Mouse (Mus musculus): ENCODE data around the gene Cpsf6. TPM values are rescaled to one million over a fixed set of nuclear protein-coding genes. Genes with fewer than 3 reads are reported as not detected.

Cpsf6 gene
- polyA plus RNA-seq, 1 experiment from 2014 or later, result 97.9 TPM

DNA sequence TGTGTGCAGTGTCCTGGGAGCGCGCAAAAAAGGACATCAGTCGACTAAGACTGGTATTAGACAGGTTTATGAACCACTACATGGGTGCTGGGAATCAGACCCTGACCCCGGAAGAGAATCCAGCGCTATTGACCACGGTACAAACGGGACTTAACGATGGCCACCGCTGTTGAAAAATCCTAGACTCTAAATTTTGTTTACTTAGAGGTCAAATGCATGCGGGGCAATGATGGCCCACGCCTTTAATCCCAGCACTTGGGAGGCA, 1.6 kb downstream of the Cpsf6 start:
- Histone ChIP-seq H3K4me3 (ENCODE audit: low read depth, low read length) (no peak overlapping the region), H3K9me3 (replicated peaks; ENCODE audit: control insufficient read depth, low read length) (no peaks in the 10 kb centered on the region), H3K36me3 (ENCODE audit: control insufficient read depth, insufficient read depth, low read length) (no peaks in the 10 kb centered on the region), H3K4me2 (no peak overlapping the region), H3K4me1 (ENCODE audit: control insufficient read depth, insufficient read depth, low read length) (no peaks in the 10 kb centered on the region), H3K27ac (ENCODE audit: low read depth, low read length) (no peak overlapping the region), H3K27me3 (ENCODE audit: control insufficient read depth, insufficient read depth, low read length) (no peaks in the 10 kb centered on the region), H3K9ac (ENCODE audit: low read depth, low read length) (no peak overlapping the region)
- no peak for ATAC-seq (replicated peaks; ENCODE audit: insufficient number of reproducible peaks, low FRiP score, low TSS enrichment)
- WGBS (ENCODE audit: insufficient replicate concordance), result 91% methylated on average over 11 of the region's 11 CpGs

- 20% methylated on average over 16 of the region's 16 CpGs for WGBS (ENCODE audit: insufficient replicate concordance)
- no peaks in the 10 kb centered on the region for H3K9me3 ChIP-seq (replicated peaks; ENCODE audit: control insufficient read depth, low read length)
- no peak overlapping the region for H3K27ac ChIP-seq (ENCODE audit: low read depth, low read length)
- no peaks in the 10 kb centered on the region; the same call in 1 of the 2 replicates for H3K4me1 ChIP-seq (ENCODE audit: control insufficient read depth, insufficient read depth, low read length)
- no peaks in the 10 kb centered on the region for H3K27me3 ChIP-seq (ENCODE audit: control insufficient read depth, insufficient read depth, low read length)
- H3K9ac ChIP-seq (ENCODE audit: low read depth, low read length), result peak overlapping the region; percentile 39
- H3K4me3 ChIP-seq (ENCODE audit: low read depth, low read length), result peak overlapping the region; percentile 96
- peak overlapping the region; percentile 62 for H3K4me2 ChIP-seq
- H3K36me3 ChIP-seq (ENCODE audit: control insufficient read depth, insufficient read depth, low read length), result no peaks in the 10 kb centered on the region
- no peak for ATAC-seq (replicated peaks; ENCODE audit: insufficient number of reproducible peaks, low FRiP score, low TSS enrichment)
Measured at GRCm38 (mm10) chr10:117377431-117378290, 2.2 kb downstream of the Cpsf6 start.

DNA sequence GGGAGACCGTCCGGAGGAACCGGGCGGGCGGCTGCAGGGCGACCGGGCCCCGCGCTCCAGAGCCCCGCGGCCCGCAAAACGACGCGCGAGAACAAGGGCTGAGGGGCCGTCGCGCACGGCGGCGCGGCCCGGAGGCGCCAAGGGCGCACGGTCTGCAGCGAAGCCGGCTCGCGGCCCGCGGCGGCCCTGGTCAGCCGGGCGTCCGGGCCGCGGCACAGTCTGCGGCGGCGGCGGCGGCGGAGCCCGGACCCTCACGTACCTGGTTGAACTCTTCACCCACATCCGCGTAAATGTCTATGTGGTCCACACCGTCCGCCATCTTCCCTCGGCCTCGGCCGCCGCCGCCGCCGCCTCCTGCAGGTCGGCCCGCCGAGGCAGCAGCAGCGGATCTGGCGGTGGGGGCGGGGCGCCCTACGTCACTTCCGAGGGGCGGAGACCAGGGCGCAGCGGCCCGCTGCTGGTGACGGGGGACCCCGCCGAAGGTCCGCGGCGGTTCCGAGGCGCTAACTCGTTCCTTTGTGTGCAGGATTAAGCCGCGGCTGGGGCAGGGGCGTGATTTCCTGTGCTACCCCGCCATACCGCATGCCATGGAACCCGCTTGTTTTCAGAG, 3.1 kb downstream of the Cpsf6 start:
- Histone ChIP-seq H3K27ac (ENCODE audit: low read depth, low read length) (peak overlapping the region; percentile 95), H3K4me2 (peak overlapping the region; percentile 62), H3K4me1 (ENCODE audit: control insufficient read depth, insufficient read depth, low read length) (no peaks in the 10 kb centered on the region; the same call in 1 of the 2 replicates), H3K36me3 (ENCODE audit: control insufficient read depth, insufficient read depth, low read length) (no peaks in the 10 kb centered on the region), H3K9ac (ENCODE audit: low read depth, low read length) (peak overlapping the region; percentile 98), H3K9me3 (replicated peaks; ENCODE audit: control insufficient read depth, low read length) (no peaks in the 10 kb centered on the region), H3K4me3 (ENCODE audit: low read depth, low read length) (peak overlapping the region; percentile 96), H3K27me3 (ENCODE audit: control insufficient read depth, insufficient read depth, low read length) (no peaks in the 10 kb centered on the region)
- peak; percentile 96 for ATAC-seq (replicated peaks; ENCODE audit: insufficient number of reproducible peaks, low FRiP score, low TSS enrichment)
- WGBS (ENCODE audit: insufficient replicate concordance), result under 1% methylated on average over 64 of the region's 86 CpGs

DNA sequence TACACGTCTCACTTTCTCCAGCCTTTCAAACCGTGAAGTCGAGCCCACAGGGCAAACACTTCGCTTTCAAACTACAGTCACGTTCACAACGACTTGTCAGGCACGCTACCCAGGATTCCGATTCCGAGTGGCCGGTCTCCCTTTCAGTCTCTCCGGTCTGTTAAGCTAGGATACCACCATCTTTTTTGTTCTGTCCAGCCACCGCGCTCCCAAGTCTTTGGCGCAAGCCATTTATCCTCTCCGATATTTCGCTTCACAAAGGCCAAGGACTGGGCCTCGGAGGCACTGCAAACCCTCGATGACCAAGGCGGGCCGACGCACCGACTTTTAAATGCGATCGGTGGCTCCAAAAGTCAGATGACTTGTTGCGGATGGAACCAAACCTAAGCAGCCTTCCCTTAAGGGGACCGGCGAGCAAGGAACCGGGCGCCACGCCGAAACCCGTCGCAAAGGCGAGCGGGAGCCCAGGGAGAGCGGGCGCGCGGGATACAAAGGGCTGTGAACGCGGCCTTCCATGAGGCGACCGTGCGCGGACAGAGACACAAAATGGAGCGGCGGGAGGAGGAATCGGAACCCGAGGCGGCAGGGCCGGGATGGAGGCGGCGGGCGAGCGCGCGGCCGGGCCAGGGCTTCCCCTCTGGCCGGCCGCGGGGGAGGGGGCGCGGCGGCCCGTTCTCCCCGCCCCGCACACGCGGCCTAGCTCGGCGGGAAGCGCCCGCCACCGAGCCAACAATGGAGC, 3.8 kb downstream of the Cpsf6 start:
- Histone ChIP-seq H3K4me2 (peak overlapping the region; percentile 62), H3K36me3 (ENCODE audit: control insufficient read depth, insufficient read depth, low read length) (no peaks in the 10 kb centered on the region), H3K4me1 (ENCODE audit: control insufficient read depth, insufficient read depth, low read length) (no peaks in the 10 kb centered on the region; the same call in 1 of the 2 replicates), H3K9me3 (replicated peaks; ENCODE audit: control insufficient read depth, low read length) (no peaks in the 10 kb centered on the region), H3K4me3 (ENCODE audit: low read depth, low read length) (peak overlapping the region; percentile 96), H3K27me3 (ENCODE audit: control insufficient read depth, insufficient read depth, low read length) (no peaks in the 10 kb centered on the region), H3K27ac (ENCODE audit: low read depth, low read length) (peak overlapping the region; percentile 95), H3K9ac (ENCODE audit: low read depth, low read length) (peak overlapping the region; percentile 98)
- peak; percentile 72 for ATAC-seq (replicated peaks; ENCODE audit: insufficient number of reproducible peaks, low FRiP score, low TSS enrichment)
- WGBS (ENCODE audit: insufficient replicate concordance), result under 1% methylated on average over 69 of the region's 74 CpGs

DNA sequence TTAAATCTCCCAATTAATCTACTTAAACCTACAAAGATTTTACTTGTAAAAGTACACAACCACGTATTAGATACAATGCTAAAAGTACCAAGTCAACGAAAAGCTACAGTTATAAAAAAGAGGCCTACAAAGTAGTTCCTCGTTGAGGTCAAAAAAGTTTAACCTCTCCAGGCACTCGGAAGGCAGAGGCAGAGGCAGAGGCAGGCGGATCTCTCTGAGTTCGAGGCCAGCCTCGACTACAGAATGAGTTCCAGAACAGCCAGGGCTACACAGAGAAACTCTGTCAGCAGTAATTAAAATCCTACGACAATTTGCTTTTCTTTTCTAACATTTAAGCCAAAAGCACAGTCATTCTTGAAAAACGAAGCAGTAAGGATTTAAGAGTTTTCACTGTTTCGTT, 4.7 kb downstream of the Cpsf6 start:
- ATAC-seq (replicated peaks; ENCODE audit: insufficient number of reproducible peaks, low FRiP score, low TSS enrichment), result no peak
- no peaks in the 10 kb centered on the region for H3K36me3 ChIP-seq (ENCODE audit: control insufficient read depth, insufficient read depth, low read length)
- peak overlapping the region; percentile 98 for H3K9ac ChIP-seq (ENCODE audit: low read depth, low read length)
- H3K4me1 ChIP-seq (ENCODE audit: control insufficient read depth, insufficient read depth, low read length), result no peaks in the 10 kb centered on the region; the same call in 1 of the 2 replicates
- H3K4me2 ChIP-seq, result peak overlapping the region; percentile 62
- H3K9me3 ChIP-seq (replicated peaks; ENCODE audit: control insufficient read depth, low read length), result no peaks in the 10 kb centered on the region
- H3K4me3 ChIP-seq (ENCODE audit: low read depth, low read length), result peak overlapping the region; percentile 96
- no peak overlapping the region for H3K27ac ChIP-seq (ENCODE audit: low read depth, low read length)
- WGBS (ENCODE audit: insufficient replicate concordance), result 20% methylated on average over 10 of the region's 10 CpGs
- no peaks in the 10 kb centered on the region for H3K27me3 ChIP-seq (ENCODE audit: control insufficient read depth, insufficient read depth, low read length)

DNA sequence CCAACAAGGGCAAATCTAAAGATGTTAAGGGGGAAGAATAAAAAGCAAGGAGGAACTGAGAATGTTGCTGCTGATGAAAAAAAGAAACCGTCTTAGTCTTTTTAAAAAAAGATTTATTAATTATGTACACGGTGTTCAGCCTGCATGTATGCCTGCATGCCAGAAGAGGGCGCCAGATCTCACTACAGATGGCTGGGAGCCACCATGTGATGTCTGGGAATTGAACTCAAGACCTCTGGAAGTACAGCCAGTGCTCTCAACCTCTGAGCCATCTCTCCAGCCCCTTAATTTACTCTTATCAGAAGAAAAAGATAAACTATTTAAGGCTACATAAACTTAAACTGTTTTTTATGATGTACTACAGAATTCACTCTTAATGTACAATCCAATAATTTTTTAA, 16.7 kb downstream of the Cpsf6 start:
- no peak for ATAC-seq (replicated peaks; ENCODE audit: insufficient number of reproducible peaks, low FRiP score, low TSS enrichment)
- H3K4me1 ChIP-seq (ENCODE audit: control insufficient read depth, insufficient read depth, low read length), result no peaks in the 10 kb centered on the region
- H3K27me3 ChIP-seq (ENCODE audit: control insufficient read depth, insufficient read depth, low read length), result no peaks in the 10 kb centered on the region
- 57% methylated on average over 3 of the region's 3 CpGs for WGBS (ENCODE audit: insufficient replicate concordance)
- H3K36me3 ChIP-seq (ENCODE audit: control insufficient read depth, insufficient read depth, low read length), result peaks cover 29% of the 10 kb centered on the region
- H3K27ac ChIP-seq (ENCODE audit: low read depth, low read length), result no peak overlapping the region
- no peak overlapping the region for H3K4me3 ChIP-seq (ENCODE audit: low read depth, low read length)
- H3K4me2 ChIP-seq, result no peak overlapping the region
- H3K9me3 ChIP-seq (replicated peaks; ENCODE audit: control insufficient read depth, low read length), result no peaks in the 10 kb centered on the region
- H3K9ac ChIP-seq (ENCODE audit: low read depth, low read length), result no peak overlapping the region

- Histone ChIP-seq H3K9ac (ENCODE audit: low read depth, low read length) (no peak overlapping the region), H3K4me3 (ENCODE audit: low read depth, low read length) (no peak overlapping the region), H3K27ac (ENCODE audit: low read depth, low read length) (no peak overlapping the region), H3K9me3 (replicated peaks; ENCODE audit: control insufficient read depth, low read length) (no peaks in the 10 kb centered on the region), H3K4me1 (ENCODE audit: control insufficient read depth, insufficient read depth, low read length) (no peaks in the 10 kb centered on the region), H3K4me2 (no peak overlapping the region), H3K36me3 (ENCODE audit: control insufficient read depth, insufficient read depth, low read length) (peaks cover 33% of the 10 kb centered on the region), H3K27me3 (ENCODE audit: control insufficient read depth, insufficient read depth, low read length) (no peaks in the 10 kb centered on the region)
- no peak for ATAC-seq (replicated peaks; ENCODE audit: insufficient number of reproducible peaks, low FRiP score, low TSS enrichment)
- 88% methylated on average over 11 of the region's 11 CpGs for WGBS (ENCODE audit: insufficient replicate concordance)
Measured at GRCm38 (mm10) chr10:117358891-117359290, 20.9 kb downstream of the Cpsf6 start.

DNA sequence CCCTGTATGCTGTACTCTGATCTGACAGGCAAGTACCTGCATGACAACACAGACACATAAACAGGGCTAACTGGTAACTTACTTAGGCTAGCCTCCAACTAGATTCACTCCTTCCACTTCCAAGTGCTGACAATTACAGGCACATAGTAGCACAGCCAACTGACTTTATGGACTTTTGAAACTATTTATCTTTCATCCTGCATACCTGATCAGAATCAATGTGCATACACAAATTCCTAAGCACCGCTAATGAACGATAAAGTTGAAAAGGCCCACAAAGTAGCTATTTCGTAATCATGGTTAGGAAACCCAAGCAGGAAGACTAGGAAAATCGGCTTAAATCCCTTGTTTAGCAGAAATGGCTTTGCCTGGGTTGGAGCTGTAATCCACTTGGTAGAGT, 36.8 kb downstream of the Cpsf6 start:
- Histone ChIP-seq H3K4me2 (no peak overlapping the region), H3K9ac (ENCODE audit: low read depth, low read length) (no peak overlapping the region), H3K4me3 (ENCODE audit: low read depth, low read length) (no peak overlapping the region), H3K27ac (ENCODE audit: low read depth, low read length) (no peak overlapping the region), H3K9me3 (replicated peaks; ENCODE audit: control insufficient read depth, low read length) (no peaks in the 10 kb centered on the region), H3K4me1 (ENCODE audit: control insufficient read depth, insufficient read depth, low read length) (no peaks in the 10 kb centered on the region), H3K27me3 (ENCODE audit: control insufficient read depth, insufficient read depth, low read length) (no peaks in the 10 kb centered on the region), H3K36me3 (ENCODE audit: control insufficient read depth, insufficient read depth, low read length) (no peaks in the 10 kb centered on the region)
- WGBS (ENCODE audit: insufficient replicate concordance), result 90% methylated on average over 4 of the region's 4 CpGs
- no peak for ATAC-seq (replicated peaks; ENCODE audit: insufficient number of reproducible peaks, low FRiP score, low TSS enrichment)

Data from heart, embryonic 11.5 days (tissue).